Mouse (Mus musculus) brain, embryonic 14.5 days (tissue): ENCODE results near the gene Acsbg2.

Experiments
- CTCF ChIP-seq: fragments of 200-500 bp; IDR thresholded peaks from 2 replicates; pipeline ENCODE4 v1.5.1; 2012; ENCODE audit warnings: inconsistent platforms, mild to moderate bottlenecking, moderate library complexity, borderline replicate concordance; ENCODE audit not compliant: insufficient read depth, insufficient read length; ENCODE audit errors: extremely low read depth
- POLR2A ChIP-seq: fragments of 200-500 bp; IDR thresholded peaks from 2 replicates; pipeline ENCODE4 v1.6.1; 2012; ENCODE audit warnings: mild to moderate bottlenecking, inconsistent platforms, borderline replicate concordance; ENCODE audit not compliant: poor library complexity, insufficient read depth, insufficient read length, severe bottlenecking; ENCODE audit errors: extremely low read depth

DNA sequence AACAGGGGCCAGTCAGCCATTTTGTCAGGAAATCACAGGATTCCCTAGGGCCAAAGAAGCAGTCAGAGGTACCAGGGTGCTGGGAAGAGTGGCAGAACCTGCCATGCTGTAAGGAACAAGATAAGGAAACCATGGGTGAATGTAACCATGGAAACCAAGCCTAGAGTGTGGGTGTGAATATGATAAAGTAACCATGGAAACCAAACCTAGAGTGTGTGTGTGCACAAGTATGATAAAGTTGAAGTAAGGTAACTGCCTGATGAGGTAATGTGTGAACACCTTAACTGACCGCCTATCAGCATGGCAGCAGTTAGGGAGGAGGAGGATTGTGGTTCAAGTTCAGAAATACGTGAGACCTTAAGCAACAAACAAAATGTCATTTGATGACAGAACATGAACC is 47.5 kb downstream of the Acsbg2 start:
- TF ChIP-seq POLR2A (no peak), CTCF (no peak)
